Mouse (Mus musculus) bone marrow, adult 2 months (tissue): ENCODE measurements around the gene Trappc6a.

Source experiments
- CTCF ChIP-seq: fragments of 200-500 bp; IDR thresholded peaks from 2 replicates; pipeline ENCODE4 v1.5.1; 2011; ENCODE audit warnings: low read length, control low read depth; ENCODE audit not compliant: control insufficient read depth, insufficient read depth
- POLR2A ChIP-seq: fragments of 200-500 bp; IDR thresholded peaks from 2 replicates; pipeline ENCODE4 v1.6.1; 2011; ENCODE audit warnings: low read depth, mild to moderate bottlenecking, control low read depth, low read length, borderline replicate concordance; ENCODE audit not compliant: control insufficient read depth

- no peak for TF ChIP-seq CTCF
- TF ChIP-seq POLR2A: no peak
Measured at GRCm38 (mm10) chr7:19547344-19547969, 39.3 kb downstream of the Trappc6a start.
